Comparison of ENCODE assay signal across 24 mouse cellular contexts in the genomic region with DNA sequence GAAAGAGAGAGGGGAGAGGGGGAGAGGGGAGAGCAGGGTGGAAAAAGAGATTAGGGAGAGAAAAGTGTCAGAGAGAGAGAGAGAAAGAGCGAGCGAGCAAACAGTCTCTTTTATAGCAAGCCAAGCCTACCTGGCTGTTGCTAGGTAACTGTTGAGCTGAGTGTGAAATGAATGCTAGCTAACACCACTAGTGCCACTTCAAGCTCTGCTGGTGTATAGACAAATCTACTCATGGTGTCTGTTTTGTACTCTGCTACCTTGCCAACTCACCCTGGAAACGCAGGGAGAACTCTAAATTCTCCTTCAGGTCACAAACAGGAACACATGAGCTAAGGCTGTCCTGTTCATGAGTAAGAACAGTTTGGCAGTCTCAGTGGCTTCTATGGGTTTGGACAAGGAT.
DNase-seq lines count a peak whose midpoint lies in the region; ATAC-seq and TF ChIP-seq lines count a peak whose summit lies in the region.
"Had no signal": no experiment of that assay in that cellular context is flagged by ENCODE, and none has a peak within 500 bp of the region (broad histone marks: within the 10 kb centered on the region; RNA-seq: fewer than 3 reads in every experiment).

No protein-coding gene starts in this region.

- no peaks in the 10 kb centered on the region for H3K36me3 ChIP-seq in forebrain, embryonic 14.5 days (ENCODE audit: control insufficient read depth, insufficient read depth, low read length)
- no peaks in the 10 kb centered on the region for H3K36me3 ChIP-seq in forebrain, embryonic 11.5 days (ENCODE audit: control insufficient read depth, insufficient read depth, low read length)
- no peaks in the 10 kb centered on the region for H3K36me3 ChIP-seq in hindbrain, postnatal 0 days (ENCODE audit: insufficient read depth, low read length)
- H3K36me3 ChIP-seq in hindbrain, embryonic 11.5 days (ENCODE audit: control insufficient read depth, insufficient read depth, low read length): no peaks in the 10 kb centered on the region
- H3K36me3 ChIP-seq in midbrain, postnatal 0 days (ENCODE audit: insufficient read depth, low read length): no peaks in the 10 kb centered on the region
- H3K36me3 ChIP-seq: embryonic facial prominence, embryonic 13.5 days; kidney, embryonic 15.5 days had no signal

- no peak overlapping the region for H3K4me3 ChIP-seq in forebrain, embryonic 14.5 days (ENCODE audit: low read depth, low read length)
- no peak overlapping the region for H3K4me3 ChIP-seq in forebrain, embryonic 11.5 days (ENCODE audit: low read depth, low read length)
- no peak overlapping the region for H3K4me3 ChIP-seq in hindbrain, postnatal 0 days (ENCODE audit: low read length)
- H3K4me3 ChIP-seq in hindbrain, embryonic 11.5 days (ENCODE audit: low read depth, low read length): no peak overlapping the region
- no peak overlapping the region for H3K4me3 ChIP-seq in midbrain, postnatal 0 days (ENCODE audit: low read depth, low read length)
- H3K4me3 ChIP-seq: embryonic facial prominence, embryonic 13.5 days; kidney, embryonic 15.5 days; left cerebral cortex, adult 2 months; myocyte had no signal

- no peak for TF ChIP-seq CTCF in hindbrain, postnatal 0 days (IDR thresholded peaks at IDR 0.05; ENCODE audit: low read depth)
- peak; percentile 4; the same call in 1 of the 2 replicates for TF ChIP-seq CTCF in midbrain, postnatal 0 days (IDR thresholded peaks at IDR 0.05)

- 0 out of 2 replicates have a peak, but pooled peaks have one; percentile 34 for ATAC-seq in forebrain, embryonic 14.5 days
- no peak for ATAC-seq in forebrain, embryonic 11.5 days (replicated peaks; ENCODE audit: low FRiP score)
- ATAC-seq in hindbrain, postnatal 0 days: peak; percentile 64
- no peak for ATAC-seq in hindbrain, embryonic 11.5 days (ENCODE audit: low FRiP score)
- peak; percentile 70 for ATAC-seq in midbrain, postnatal 0 days (ENCODE audit: low FRiP score)
- ATAC-seq: intestine, postnatal 0 days had no signal

- WGBS in forebrain, embryonic 14.5 days: 57% methylated on average over 3 of the region's 3 CpGs
- 71% methylated on average over 3 of the region's 3 CpGs for WGBS in forebrain, embryonic 11.5 days
- 47% methylated on average over 3 of the region's 3 CpGs for WGBS in hindbrain, postnatal 0 days
- 86% methylated on average over 3 of the region's 3 CpGs for WGBS in hindbrain, embryonic 11.5 days
- WGBS in midbrain, postnatal 0 days: 39% methylated on average over 3 of the region's 3 CpGs

- H3K4me2 ChIP-seq in forebrain, embryonic 14.5 days (ENCODE audit: low read length): no peak overlapping the region
- no peak overlapping the region for H3K4me2 ChIP-seq in forebrain, embryonic 11.5 days (ENCODE audit: low read depth, low read length, severe bottlenecking)
- H3K4me2 ChIP-seq in hindbrain, postnatal 0 days (ENCODE audit: low read depth, low read length): no peak overlapping the region
- H3K4me2 ChIP-seq in hindbrain, embryonic 11.5 days (replicated peaks; ENCODE audit: low read depth, low read length): no peak overlapping the region
- H3K4me2 ChIP-seq in midbrain, postnatal 0 days (ENCODE audit: low read depth, low read length, poor library complexity, severe bottlenecking): no peak overlapping the region
- H3K4me2 ChIP-seq: embryonic facial prominence, embryonic 13.5 days; heart, embryonic 11.5 days; hindbrain, embryonic 14.5 days; kidney, embryonic 15.5 days had no signal

- H3K9ac ChIP-seq in forebrain, embryonic 14.5 days (ENCODE audit: low read length): no peak overlapping the region
- H3K9ac ChIP-seq in forebrain, embryonic 11.5 days (ENCODE audit: low read length): no peak overlapping the region
- H3K9ac ChIP-seq in hindbrain, postnatal 0 days (replicated peaks; ENCODE audit: low read length): no peak overlapping the region
- no peak overlapping the region for H3K9ac ChIP-seq in hindbrain, embryonic 11.5 days (ENCODE audit: low read depth, low read length)
- no peak overlapping the region for H3K9ac ChIP-seq in midbrain, postnatal 0 days (replicated peaks; ENCODE audit: low read length, poor library complexity, severe bottlenecking)
- H3K9ac ChIP-seq: embryonic facial prominence, embryonic 13.5 days; hindbrain, embryonic 14.5 days; kidney, embryonic 15.5 days had no signal

- DNase-seq in forebrain, embryonic 14.5 days (ENCODE audit: low spot score): no peak
- no peak for DNase-seq in forebrain, embryonic 11.5 days (ENCODE audit: low spot score)
- peak; percentile 36 for DNase-seq in hindbrain, postnatal 0 days (ENCODE audit: low spot score)
- no peak for DNase-seq in hindbrain, embryonic 11.5 days (ENCODE audit: low spot score)
- peak; percentile 24 to 35 for DNase-seq in right cerebral cortex, postnatal 10 days (ENCODE audit: low spot score in 2 of 2)
- DNase-seq in right cerebral cortex, postnatal 4 days: no peak
- DNase-seq in midbrain, postnatal 0 days (ENCODE audit: low spot score): peak; percentile 45
- no peak for DNase-seq in gastrocnemius, postnatal 10 days
- DNase-seq: adrenal gland, adult 8-10 months; cerebellum, adult 11 months; cerebellum, postnatal 14 days; heart, postnatal 10 days; kidney, postnatal 4 days; layer of hippocampus, adult 9-11 months; left cerebral cortex, postnatal 4 days; liver; thymus, postnatal 36 days had no signal

- H3K9me3 ChIP-seq in forebrain, embryonic 14.5 days (replicated peaks; ENCODE audit: control insufficient read depth, low read length): no peaks in the 10 kb centered on the region
- no peaks in the 10 kb centered on the region for H3K9me3 ChIP-seq in forebrain, embryonic 11.5 days (ENCODE audit: control insufficient read depth, low read length)
- no peaks in the 10 kb centered on the region for H3K9me3 ChIP-seq in hindbrain, postnatal 0 days (ENCODE audit: low read length)
- no peaks in the 10 kb centered on the region for H3K9me3 ChIP-seq in hindbrain, embryonic 11.5 days (ENCODE audit: control insufficient read depth, low read length)
- no peaks in the 10 kb centered on the region for H3K9me3 ChIP-seq in midbrain, postnatal 0 days (ENCODE audit: low read length)
- H3K9me3 ChIP-seq: embryonic facial prominence, embryonic 13.5 days; kidney, embryonic 15.5 days had no signal

- H3K27ac ChIP-seq in forebrain, embryonic 14.5 days (ENCODE audit: low read depth, low read length): no peak overlapping the region
- H3K27ac ChIP-seq in forebrain, embryonic 11.5 days (ENCODE audit: low read depth, low read length): no peak overlapping the region
- H3K27ac ChIP-seq in hindbrain, postnatal 0 days: no peak overlapping the region
- no peak overlapping the region for H3K27ac ChIP-seq in hindbrain, embryonic 11.5 days (ENCODE audit: low read depth, low read length)
- H3K27ac ChIP-seq in midbrain, postnatal 0 days (ENCODE audit: low read depth, low read length): no peak overlapping the region
- H3K27ac ChIP-seq: embryonic facial prominence, embryonic 13.5 days; hindbrain, embryonic 14.5 days; kidney, embryonic 15.5 days; left cerebral cortex, adult 2 months had no signal

- no peaks in the 10 kb centered on the region for H3K27me3 ChIP-seq in forebrain, embryonic 14.5 days (replicated peaks; ENCODE audit: control insufficient read depth, insufficient read depth, low read length)
- H3K27me3 ChIP-seq in forebrain, embryonic 11.5 days (ENCODE audit: control insufficient read depth, insufficient read depth, low read length): no peaks in the 10 kb centered on the region
- H3K27me3 ChIP-seq in hindbrain, postnatal 0 days (ENCODE audit: insufficient read depth, low read length): no peaks in the 10 kb centered on the region
- H3K27me3 ChIP-seq in hindbrain, embryonic 11.5 days (ENCODE audit: control insufficient read depth, insufficient read depth, low read length): no peaks in the 10 kb centered on the region
- H3K27me3 ChIP-seq in midbrain, postnatal 0 days (ENCODE audit: insufficient read depth, low read length): no peaks in the 10 kb centered on the region
- H3K27me3 ChIP-seq: embryonic facial prominence, embryonic 13.5 days; kidney, embryonic 15.5 days had no signal

- H3K4me1 ChIP-seq in forebrain, embryonic 14.5 days (ENCODE audit: control insufficient read depth, insufficient read depth, low read length): no peaks in the 10 kb centered on the region
- H3K4me1 ChIP-seq in forebrain, embryonic 11.5 days (replicated peaks; ENCODE audit: control insufficient read depth, insufficient read depth, low read length): no peaks in the 10 kb centered on the region
- H3K4me1 ChIP-seq in hindbrain, postnatal 0 days (ENCODE audit: insufficient read depth, low read length): no peaks in the 10 kb centered on the region
- no peaks in the 10 kb centered on the region for H3K4me1 ChIP-seq in hindbrain, embryonic 11.5 days (replicated peaks; ENCODE audit: control insufficient read depth, insufficient read depth, low read length)
- no peaks in the 10 kb centered on the region for H3K4me1 ChIP-seq in midbrain, postnatal 0 days (ENCODE audit: insufficient read depth, low read length)
- H3K4me1 ChIP-seq: embryonic facial prominence, embryonic 13.5 days; kidney, embryonic 15.5 days had no signal

Comparison
In these comparisons a context has a peak if more than half of its experiments do, and no peak if none do; other contexts are left out.
1. ATAC-seq: peak in forebrain, embryonic 14.5 days (single experiment), hindbrain, postnatal 0 days (single experiment) and midbrain, postnatal 0 days (single experiment); none in forebrain, embryonic 11.5 days (single experiment) and hindbrain, embryonic 11.5 days (single experiment).
2. DNase-seq: peak in hindbrain, postnatal 0 days (single experiment), right cerebral cortex, postnatal 10 days (2 of 2) and midbrain, postnatal 0 days (single experiment); none in forebrain, embryonic 14.5 days (single experiment), forebrain, embryonic 11.5 days (single experiment), hindbrain, embryonic 11.5 days (single experiment), right cerebral cortex, postnatal 4 days (single experiment) and gastrocnemius, postnatal 10 days (single experiment).